Mouse (Mus musculus) heart, postnatal 0 days (tissue): ENCODE data around the gene Papola.

Experiments used
- CTCF ChIP-seq: IDR thresholded peaks from 2 replicates; pipeline ENCODE4 v1.5.1; 2016; ENCODE audit warnings: antibody characterized with exemption, control low read depth, low read depth
- EP300 ChIP-seq: IDR thresholded peaks from 2 replicates; pipeline ENCODE4 v1.6.1; 2016; ENCODE audit warnings: antibody characterized with exemption, low read depth

- TF ChIP-seq CTCF = no peak
- no peak for TF ChIP-seq EP300
Observed at GRCm38 (mm10) chr12:105863436-105863835, 78.9 kb downstream of the Papola start.
